Mouse (Mus musculus): ENCODE measurements around the gene Kcnmb4.

DNA sequence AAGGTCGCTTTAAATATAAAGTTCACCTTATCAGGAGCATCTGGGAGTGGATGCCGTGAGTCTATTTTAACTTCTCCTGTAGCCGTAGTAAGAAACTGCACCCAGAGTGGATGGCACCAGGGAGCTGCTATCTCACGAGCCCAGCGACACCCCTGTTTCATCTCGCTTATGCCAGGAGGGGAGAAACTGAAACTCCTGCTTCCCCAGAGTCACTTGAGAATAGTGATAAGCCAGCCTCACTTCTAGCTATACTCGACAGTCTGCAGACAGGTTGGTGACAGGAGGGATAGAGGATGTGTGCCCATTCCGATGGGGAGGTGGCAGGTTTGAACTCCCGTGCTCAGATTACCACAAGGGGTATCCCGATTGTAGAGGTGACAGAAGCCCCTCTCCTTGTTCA is 33.6 kb downstream of the Kcnmb4 start:
- TF ChIP-seq HCFC1 (IDR thresholded peaks at IDR 0.05; ENCODE audit: borderline replicate concordance, insufficient read depth, low read length) (no peak), ZC3H11A (IDR thresholded peaks at IDR 0.05; ENCODE audit: borderline replicate concordance, low read depth, low read length) (no peak), MAFK (IDR thresholded peaks at IDR 0.05; ENCODE audit: insufficient read depth, low read depth, low read length) (no peak), CHD2 (IDR thresholded peaks at IDR 0.05; ENCODE audit: low read depth, low read length) (no peak)

Measured in ES-E14 (cell line).